Mouse (Mus musculus) liver, embryonic 14.5 days (tissue): ENCODE measurements around the gene Arid4a. TPM values are rescaled to one million over a fixed set of nuclear protein-coding genes. Genes with fewer than 3 reads are reported as not detected.

Experiments used
- ATAC-seq: fragments of 200-750 bp; cut with Nextera tagmentation; 2 replicates; pipeline ENCODE4 v1.8.0; 2017; ENCODE audit warnings: moderate number of reproducible peaks, mild to moderate bottlenecking, moderate library complexity; ENCODE audit not compliant: insufficient read depth
- DNase-seq, 3 experiments: peaks; one replicate each; pipeline ENCODE4 v3.0.0-alpha.2; 2012 to 2013; ENCODE audit warnings: low read depth in 3 of 3, low spot score in 3 of 3
- H3K27ac ChIP-seq: fragments of 300-500 bp; sonication (generic); 2 replicates; pipeline ENCODE4 v1.5.1; 2014; ENCODE audit warnings: moderate library complexity, mild to moderate bottlenecking, control low read depth, inconsistent platforms
- H3K27me3 ChIP-seq: fragments of 300-500 bp; sonication (generic); 2 replicates; pipeline ENCODE4 v1.6.1; 2014; ENCODE audit warnings: mild to moderate bottlenecking, low read length, moderate library complexity; ENCODE audit not compliant: control insufficient read depth, insufficient read depth
- H3K36me3 ChIP-seq: fragments of 300-500 bp; sonication (generic); replicated peaks from 2 replicates; pipeline ENCODE4 v1.6.1; 2014; ENCODE audit warnings: low read depth; ENCODE audit not compliant: control insufficient read depth, insufficient read depth
- H3K4me1 ChIP-seq, 2 experiments: fragments of 200-500 bp in 1 of 2; fragments of 300-500 bp in 1 of 2; sonication (generic) in 1 of 2; replicated peaks; 2 replicates each; pipeline ENCODE4 v1.6.1; 2012 to 2014; ENCODE audit warnings: antibody characterized with exemption in 1 of 2, inconsistent platforms in 1 of 2, low read length in 1 of 2; ENCODE audit not compliant: control insufficient read depth in 2 of 2, insufficient read depth in 2 of 2
- H3K4me2 ChIP-seq: fragments of 300-500 bp; sonication (generic); 2 replicates; pipeline ENCODE4 v1.6.1; 2014; ENCODE audit warnings: low read depth, mild to moderate bottlenecking, control low read depth, moderate library complexity
- H3K4me3 ChIP-seq, 2 experiments: fragments of 200-500 bp in 1 of 2; fragments of 300-500 bp in 1 of 2; sonication (generic) in 1 of 2; 2 replicates each; pipeline ENCODE4 v1.5.1; 2012 to 2014; ENCODE audit warnings: low read depth in 2 of 2, low read length in 2 of 2, mild to moderate bottlenecking in 2 of 2, control low read depth in 1 of 2, inconsistent platforms in 1 of 2, moderate library complexity in 1 of 2; ENCODE audit not compliant: insufficient read depth in 1 of 2
- H3K9ac ChIP-seq: fragments of 300-500 bp; sonication (generic); replicated peaks from 2 replicates; pipeline ENCODE4 v1.6.1; 2014; ENCODE audit warnings: mild to moderate bottlenecking, control low read depth, moderate library complexity
- H3K9me3 ChIP-seq: fragments of 300-500 bp; sonication (generic); 2 replicates; pipeline ENCODE4 v1.6.1; 2016; ENCODE audit warnings: low read length, mixed read lengths; ENCODE audit not compliant: control insufficient read depth
- CTCF ChIP-seq: IDR thresholded peaks from 2 replicates; pipeline ENCODE4 v1.5.1; 2016; ENCODE audit warnings: antibody characterized with exemption, low read depth, control low read depth
- EP300 ChIP-seq: IDR thresholded peaks from 2 replicates; pipeline ENCODE4 v1.6.1; 2016; ENCODE audit warnings: antibody characterized with exemption, low read depth
- WGBS: fragments of 180-500 bp; shearing (Covaris S2); extraction: QIAGEN DNeasy Blood & Tissue Kit; methylation state at CpG from one replicate; pipeline ENCODE4 v1.1.7; 2014; ENCODE audit not compliant: insufficient replicate concordance; 5-methylcytosine and 5-hydroxymethylcytosine counted together
- polyA plus RNA-seq, 2 experiments: library from polyadenylated mRNA; depleted of rRNA in 1 of 2; stranded (reverse) in 1 of 2; unstranded in 1 of 2; fragments of >200 nt; fragmentation: Nextera tagmentation in 1 of 2; extraction: Ambion mirVana in 1 of 2; gene quantifications; 2 replicates each; pipeline versions ENCODE4 v1.2.1 to v1.2.3; 2012 to 2014

Arid4a gene
- polyA plus RNA-seq, 2 experiments: 4.6 to 17.7 TPM

GRCm38 (mm10) chr12:71014845-71015362 is 886 bp upstream of the Arid4a start:
- TF ChIP-seq CTCF (no peak), EP300 (no peak)
- H3K4me1 ChIP-seq: peaks cover 5 to 11% of the 10 kb centered on the region in 2 experiments
- DNase-seq: no peak
- H3K36me3 ChIP-seq: peaks cover 26% of the 10 kb centered on the region
- H3K4me3 ChIP-seq: peak overlapping the region; percentile 67 to 98
- H3K9ac ChIP-seq: peak overlapping the region; percentile 92
- 1% methylated on average over 31 of the region's 32 CpGs for WGBS
- ATAC-seq: peak; percentile 72
- H3K9me3 ChIP-seq: no peaks in the 10 kb centered on the region
- no peaks in the 10 kb centered on the region for H3K27me3 ChIP-seq
- peak overlapping the region; percentile 89 for H3K27ac ChIP-seq
- H3K4me2 ChIP-seq: peak overlapping the region; percentile 81

DNA sequence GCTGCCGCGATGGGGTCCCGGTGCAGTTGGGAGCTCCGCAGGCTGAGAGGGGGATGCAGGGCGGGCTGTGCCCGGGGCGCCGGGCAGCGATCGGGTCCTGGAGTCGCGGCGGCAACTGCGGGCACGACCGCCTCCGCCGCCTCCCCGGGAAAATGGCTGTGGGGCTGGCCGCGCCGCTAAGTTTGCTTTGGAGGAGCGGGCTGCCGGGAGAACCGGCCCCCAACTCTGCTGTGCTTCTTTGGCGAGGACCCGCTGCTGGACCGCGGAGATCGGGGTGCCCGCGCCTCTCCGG is 367 bp downstream of the Arid4a start:
- Histone ChIP-seq H3K27me3 (no peaks in the 10 kb centered on the region), H3K36me3 (peaks cover 32% of the 10 kb centered on the region), H3K4me2 (peak overlapping the region; percentile 81), H3K27ac (peak overlapping the region; percentile 56), H3K4me1 (peaks cover 5 to 11% of the 10 kb centered on the region in 2 experiments), H3K9me3 (no peaks in the 10 kb centered on the region), H3K9ac (peak overlapping the region; percentile 93), H3K4me3 (peak overlapping the region; percentile 67 to 93)
- DNase-seq: no peak
- no peak for ATAC-seq
- under 1% methylated on average over 33 of the region's 33 CpGs for WGBS
- no peak for TF ChIP-seq EP300
- TF ChIP-seq CTCF: no peak

DNA sequence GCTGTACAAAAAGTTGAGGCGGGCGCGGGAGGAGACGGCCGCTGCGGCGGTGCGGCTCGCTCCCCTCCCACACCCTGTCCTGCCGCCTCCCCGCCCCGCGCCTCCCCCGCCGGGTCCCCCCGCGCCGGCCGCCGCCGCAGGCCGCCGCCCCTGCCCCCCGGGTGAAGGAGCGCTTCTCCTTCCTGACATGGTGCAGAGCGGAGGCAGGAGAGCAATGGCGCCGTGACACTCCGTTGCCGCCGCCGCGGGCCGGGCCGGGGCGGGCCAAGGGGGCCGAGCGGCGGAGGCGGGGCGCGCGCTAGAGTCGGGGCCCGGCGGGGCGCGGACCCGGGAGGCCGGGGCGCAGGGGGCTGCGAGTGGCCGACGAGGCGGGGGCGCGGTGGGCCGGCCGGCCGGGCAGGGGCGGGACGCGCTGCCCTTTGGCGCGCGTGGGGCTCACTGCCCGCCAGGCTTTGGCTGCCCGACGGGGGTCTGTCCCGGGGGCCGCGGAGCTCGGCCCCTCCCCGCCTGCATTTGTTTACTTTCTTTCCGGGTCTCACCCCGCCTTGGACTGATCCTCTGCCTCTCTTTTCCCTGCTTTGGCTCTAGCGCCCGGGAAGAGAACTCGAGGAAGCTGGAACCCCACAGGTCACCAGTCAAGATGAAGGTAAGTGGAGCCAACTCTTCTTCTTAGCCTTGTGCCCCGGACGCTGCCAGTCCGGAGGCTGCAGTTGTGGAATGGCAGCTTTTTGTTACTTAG is 882 bp downstream of the Arid4a start:
- ATAC-seq: peak; percentile 2; the same call in 1 of the 2 replicates
- TF ChIP-seq EP300 (no peak), CTCF (no peak)

DNA sequence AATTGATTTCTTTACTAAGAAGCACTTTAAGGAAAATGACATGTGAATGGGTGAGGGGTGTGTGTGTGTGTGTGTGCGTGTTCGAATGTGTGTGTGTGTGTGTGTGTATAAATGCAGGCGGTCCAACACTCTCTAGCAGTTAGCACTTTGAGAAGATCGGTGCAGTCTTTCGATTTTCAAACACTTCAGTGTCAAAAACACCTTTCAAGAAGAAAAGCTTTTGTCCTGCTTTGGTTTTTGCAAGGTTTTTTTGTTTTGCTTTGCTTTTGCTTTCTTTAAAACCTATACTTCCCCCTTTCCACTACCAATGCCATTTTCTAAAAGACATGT is 1.4 kb downstream of the Arid4a start:
- peaks cover 37% of the 10 kb centered on the region for H3K36me3 ChIP-seq
- ATAC-seq (no peak), DNase-seq (no peak)
- peak overlapping the region; percentile 93 for H3K9ac ChIP-seq
- H3K27ac ChIP-seq: peak overlapping the region; percentile 56
- H3K4me2 ChIP-seq: peak overlapping the region; percentile 81
- TF ChIP-seq EP300 (no peak), CTCF (no peak)
- peak overlapping the region; percentile 67 to 93 for H3K4me3 ChIP-seq
- 17% methylated on average over 5 of the region's 5 CpGs for WGBS
- peaks cover 5 to 10% of the 10 kb centered on the region in 2 experiments for H3K4me1 ChIP-seq
- no peaks in the 10 kb centered on the region for H3K27me3 ChIP-seq
- H3K9me3 ChIP-seq: no peaks in the 10 kb centered on the region

More for the DNA sequence above, 882 bp downstream of the Arid4a start:
- Histone ChIP-seq H3K9ac (peak overlapping the region; percentile 93), H3K9me3 (no peaks in the 10 kb centered on the region), H3K27ac (peak overlapping the region; percentile 56), H3K4me3 (peak overlapping the region; percentile 67 to 93), H3K36me3 (peaks cover 37% of the 10 kb centered on the region), H3K4me2 (peak overlapping the region; percentile 81), H3K27me3 (no peaks in the 10 kb centered on the region), H3K4me1 (peaks cover 5 to 11% of the 10 kb centered on the region in 2 experiments)
- no peak for DNase-seq
- 2% methylated on average over 81 of the region's 82 CpGs for WGBS

DNA sequence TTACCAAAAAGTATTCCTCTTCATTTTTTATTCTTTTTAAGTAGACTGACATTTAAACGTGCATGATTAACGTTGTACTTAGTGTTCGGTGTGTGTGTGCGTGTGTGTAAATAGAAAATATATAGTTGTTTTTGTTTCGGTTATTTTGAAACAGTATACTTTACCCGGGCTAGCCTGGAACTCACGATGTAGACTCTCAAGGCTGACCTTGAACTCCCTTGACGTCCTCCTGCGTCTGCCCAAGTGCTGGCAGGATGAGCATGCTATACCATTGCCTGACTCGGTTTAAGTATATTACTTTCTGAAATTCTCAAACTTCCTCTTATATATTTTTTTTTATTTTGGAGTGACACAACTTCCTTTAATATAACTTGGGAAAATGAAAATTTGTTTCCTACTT is 2.0 kb downstream of the Arid4a start:
- no peaks in the 10 kb centered on the region for H3K27me3 ChIP-seq
- no peaks in the 10 kb centered on the region for H3K9me3 ChIP-seq
- peaks cover 5 to 9% of the 10 kb centered on the region in 2 experiments for H3K4me1 ChIP-seq
- ATAC-seq (no peak), DNase-seq (no peak)
- H3K9ac ChIP-seq: no peak overlapping the region
- H3K36me3 ChIP-seq: peaks cover 37% of the 10 kb centered on the region
- 82% methylated on average over 10 of the region's 10 CpGs for WGBS
- TF ChIP-seq EP300: no peak
- H3K27ac ChIP-seq: no peak overlapping the region
- H3K4me3 ChIP-seq: peak overlapping the region in 1 of 2 experiments; percentile 67; a peak in 2 of 4 replicates
- H3K4me2 ChIP-seq: peak overlapping the region; percentile 81
